Mouse (Mus musculus) myocyte (in vitro differentiated cells): ENCODE results near the gene Blm. TPM values are rescaled to one million over a fixed set of nuclear protein-coding genes. Genes with fewer than 3 reads are reported as not detected.

ENCODE experiments used
- H3K27me3 ChIP-seq: one replicate; pipeline ENCODE4 v1.6.1; 2011; ENCODE audit not compliant: control insufficient read depth, insufficient read depth, insufficient read length
- H3K36me3 ChIP-seq: one replicate; pipeline ENCODE4 v1.6.1; 2011; ENCODE audit not compliant: control insufficient read depth, insufficient read depth
- H3K4me2 ChIP-seq: one replicate; pipeline ENCODE4 v1.6.1; 2011; ENCODE audit warnings: low read depth, control low read depth
- H3K4me3 ChIP-seq: one replicate; pipeline ENCODE4 v1.5.1; 2011; ENCODE audit warnings: mild to moderate bottlenecking, control low read depth, moderate library complexity
- H3K79me2 ChIP-seq: one replicate; pipeline ENCODE4 v1.6.1; 2011; ENCODE audit not compliant: control insufficient read depth, insufficient read depth
- H3ac ChIP-seq: one replicate; pipeline ENCODE4 v1.6.1; 2011; ENCODE audit not compliant: control insufficient read depth, insufficient read length
- CEBPB ChIP-seq: IDR thresholded peaks from 2 replicates; pipeline ENCODE4 v1.6.1; 2011; ENCODE audit warnings: mild to moderate bottlenecking, moderate library complexity; ENCODE audit not compliant: poor library complexity, insufficient read depth, severe bottlenecking
- MAX ChIP-seq: IDR thresholded peaks from one replicate; pipeline ENCODE4 v1.6.1; 2011; ENCODE audit warnings: low read depth, mild to moderate bottlenecking, control low read depth
- MYOD1 ChIP-seq, 3 experiments: IDR thresholded peaks; one replicate each; pipeline ENCODE4 v1.6.1; 2011; ENCODE audit warnings: control low read depth in 2 of 3, low read depth in 2 of 3, mild to moderate bottlenecking in 2 of 3, moderate library complexity in 1 of 3; ENCODE audit not compliant: insufficient read length in 2 of 3, control insufficient read depth in 1 of 3
- MYOG ChIP-seq, 3 experiments: IDR thresholded peaks; one replicate each; pipeline ENCODE4 v1.6.1; 2011; ENCODE audit warnings: control low read depth in 2 of 3, low read depth in 2 of 3, mild to moderate bottlenecking in 2 of 3; ENCODE audit not compliant: insufficient read length in 2 of 3, control insufficient read depth in 1 of 3, insufficient read depth in 1 of 3
- POLR2A ChIP-seq: IDR thresholded peaks from one replicate; pipeline ENCODE4 v1.6.1; 2011; ENCODE audit warnings: low read depth, mild to moderate bottlenecking, control low read depth, moderate library complexity; ENCODE audit not compliant: insufficient read length
- POLR2AphosphoS2 ChIP-seq: IDR thresholded peaks from one replicate; pipeline ENCODE4 v1.6.1; 2011; ENCODE audit warnings: low read depth, control low read depth; ENCODE audit not compliant: insufficient read length
- REST ChIP-seq: IDR thresholded peaks from one replicate; pipeline ENCODE4 v1.6.1; 2011; ENCODE audit warnings: mild to moderate bottlenecking, control low read depth, moderate library complexity; ENCODE audit not compliant: insufficient read depth, insufficient read length
- SRF ChIP-seq: IDR thresholded peaks from one replicate; pipeline ENCODE4 v1.6.1; 2011; ENCODE audit warnings: low read depth; ENCODE audit not compliant: control insufficient read depth, insufficient read length
- TCF12 ChIP-seq: IDR thresholded peaks from one replicate; pipeline ENCODE4 v1.6.1; 2011; ENCODE audit warnings: mild to moderate bottlenecking, control low read depth; ENCODE audit not compliant: poor library complexity, insufficient read depth, severe bottlenecking
- TCF3 ChIP-seq: IDR thresholded peaks from one replicate; pipeline ENCODE4 v1.6.1; 2011; ENCODE audit warnings: low read depth, control low read depth; ENCODE audit not compliant: insufficient read length
- USF1 ChIP-seq: IDR thresholded peaks from one replicate; pipeline ENCODE4 v1.6.1; 2011; ENCODE audit warnings: low read depth, mild to moderate bottlenecking, control low read depth, moderate library complexity
- polyA plus RNA-seq: library from polyadenylated mRNA; unstranded; fragments of >200 nt; fragmentation: generic; extraction: Trizol; gene quantifications from one replicate; pipeline ENCODE4 v1.2.1, GENCODE M21; 2012; ENCODE audit warnings: missing spikeins

The Blm gene
- polyA plus RNA-seq, 1 experiment = 1.1 TPM

- no peak overlapping the region for H3K4me3 ChIP-seq
- no peak overlapping the region for H3K4me2 ChIP-seq
- H3K36me3 ChIP-seq = no peaks in the 10 kb centered on the region
- no peak for TF ChIP-seq POLR2A
- no peak for TF ChIP-seq SRF
- TF ChIP-seq MYOG (IDR thresholded peaks at IDR 0.05; ENCODE audit: control insufficient read depth in 1 of 3, insufficient read depth in 1 of 3, insufficient read length in 2 of 3, low read depth in 2 of 3) = no peak
- no peak for TF ChIP-seq USF1
- TF ChIP-seq MAX = no peak
- TF ChIP-seq REST = no peak
- H3K79me2 ChIP-seq = no peaks in the 10 kb centered on the region
- no peaks in the 10 kb centered on the region for H3K27me3 ChIP-seq
- H3ac ChIP-seq = no peak overlapping the region
Observed at GRCm38 (mm10) chr7:80490351-80490750, 44.6 kb downstream of the Blm start.

- Histone ChIP-seq H3ac (no peak overlapping the region), H3K27me3 (no peaks in the 10 kb centered on the region), H3K4me3 (no peak overlapping the region), H3K36me3 (no peaks in the 10 kb centered on the region), H3K79me2 (no peaks in the 10 kb centered on the region), H3K4me2 (no peak overlapping the region)
- TF ChIP-seq REST = no peak
Observed at GRCm38 (mm10) chr7:80489445-80489844, 45.5 kb downstream of the Blm start.

- H3K27me3 ChIP-seq = no peaks in the 10 kb centered on the region
- H3K4me2 ChIP-seq = no peak overlapping the region
- H3K79me2 ChIP-seq = no peaks in the 10 kb centered on the region
- no peak overlapping the region for H3ac ChIP-seq
- no peaks in the 10 kb centered on the region for H3K36me3 ChIP-seq
- no peak overlapping the region for H3K4me3 ChIP-seq
- TF ChIP-seq CEBPB (no peak), MYOD1 (IDR thresholded peaks at IDR 0.05; ENCODE audit: control insufficient read depth in 1 of 3, insufficient read length in 2 of 3, low read depth in 2 of 3) (no peak), MYOG (IDR thresholded peaks at IDR 0.05; ENCODE audit: control insufficient read depth in 1 of 3, insufficient read depth in 1 of 3, insufficient read length in 2 of 3, low read depth in 2 of 3) (no peak), REST (no peak), USF1 (no peak), POLR2A (no peak), SRF (no peak), TCF12 (no peak), POLR2AphosphoS2 (no peak)
Observed at GRCm38 (mm10) chr7:80487239-80487638, 47.7 kb downstream of the Blm start.

- TF ChIP-seq USF1 = no peak
- Histone ChIP-seq H3K79me2 (no peaks in the 10 kb centered on the region), H3K4me2 (no peak overlapping the region), H3K4me3 (no peak overlapping the region), H3K27me3 (no peaks in the 10 kb centered on the region), H3K36me3 (no peaks in the 10 kb centered on the region), H3ac (no peak overlapping the region)
Observed at GRCm38 (mm10) chr7:80480097-80480496, 54.8 kb downstream of the Blm start.

- TF ChIP-seq POLR2A (no peak), USF1 (no peak), POLR2AphosphoS2 (no peak)
- no peaks in the 10 kb centered on the region for H3K79me2 ChIP-seq
Observed at GRCm38 (mm10) chr7:80473837-80474236, 61.1 kb downstream of the Blm start.

GRCm38 (mm10) chr7:80468851-80469250, 66.1 kb downstream of the Blm start:
- H3ac ChIP-seq = no peak overlapping the region
- H3K27me3 ChIP-seq = no peaks in the 10 kb centered on the region
- H3K79me2 ChIP-seq = no peaks in the 10 kb centered on the region
- peaks cover 17% of the 10 kb centered on the region for H3K36me3 ChIP-seq
- peak overlapping the region; percentile 24 for H3K4me2 ChIP-seq
- TF ChIP-seq TCF12 (no peak), MYOG (IDR thresholded peaks at IDR 0.05; ENCODE audit: control insufficient read depth in 1 of 3, insufficient read depth in 1 of 3, insufficient read length in 2 of 3, low read depth in 2 of 3) (no peak), REST (no peak), TCF3 (no peak), SRF (no peak), MYOD1 (IDR thresholded peaks at IDR 0.05; ENCODE audit: control insufficient read depth in 1 of 3, insufficient read length in 2 of 3, low read depth in 2 of 3) (no peak), CEBPB (no peak)
- no peak overlapping the region for H3K4me3 ChIP-seq

More at GRCm38 (mm10) chr7:80473837-80474236, 61.1 kb downstream of the Blm start:
- Histone ChIP-seq H3K4me2 (no peak overlapping the region), H3K36me3 (no peaks in the 10 kb centered on the region), H3K4me3 (no peak overlapping the region), H3ac (no peak overlapping the region), H3K27me3 (no peaks in the 10 kb centered on the region)
